Mouse (Mus musculus) thymus, adult 2 months (tissue): ENCODE measurements around the gene Ifna13.

Experiments
- CTCF ChIP-seq: fragments of 200-500 bp; IDR thresholded peaks from 2 replicates; pipeline ENCODE4 v1.5.1; 2012; ENCODE audit warnings: mild to moderate bottlenecking, control low read depth, low read length, moderate library complexity, borderline replicate concordance; ENCODE audit not compliant: control insufficient read depth, poor library complexity, insufficient read depth; ENCODE audit errors: extremely low read depth
- POLR2A ChIP-seq: fragments of 200-500 bp; IDR thresholded peaks from 2 replicates; pipeline ENCODE4 v1.6.1; 2012; ENCODE audit warnings: mild to moderate bottlenecking, low read length, control low read depth, moderate library complexity; ENCODE audit not compliant: control insufficient read depth, poor library complexity, insufficient read depth; ENCODE audit errors: extremely low read depth

DNA sequence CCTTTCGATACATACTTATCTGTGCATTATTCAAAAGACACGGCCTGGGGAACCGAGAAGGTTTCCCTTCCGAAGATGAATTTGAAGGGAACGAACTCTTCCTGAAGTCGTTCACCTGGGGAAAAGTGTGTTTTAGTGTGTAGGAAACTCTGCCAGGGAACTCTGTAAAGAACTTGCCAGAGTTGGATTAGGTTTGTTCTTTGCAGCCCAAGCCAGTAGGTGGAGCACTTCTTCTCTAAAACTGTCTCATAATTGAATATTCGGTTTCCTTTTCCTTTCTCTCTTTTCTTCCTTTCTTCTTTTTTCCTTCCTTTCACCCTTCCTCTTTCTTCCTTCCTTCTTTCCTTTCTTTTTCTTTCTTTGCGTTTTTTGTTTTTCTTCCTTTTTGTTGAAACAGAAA lies 36.1 kb upstream of the Ifna13 start:
- TF ChIP-seq POLR2A: no peak
- TF ChIP-seq CTCF: no peak
